Mouse (Mus musculus): ENCODE results near the gene Gulp1. TPM values are rescaled to one million over a fixed set of nuclear protein-coding genes. Genes with fewer than 3 reads are reported as not detected.

Gulp1 gene
- polyA plus RNA-seq (2016; fragmentation: Nextera tagmentation; extraction: Ambion mirVana), result 20.8 and 21.5 TPM in 2 replicates

GRCm38 (mm10) chr1:44551461-44552370, at the start of gene Gulp1:
TSS of gene Gulp1 (plus strand) at chr1:44551511.
- Histone ChIP-seq H3K27ac (ENCODE audit: poor library complexity, severe bottlenecking) (peak within 1 kb of the TSS; percentile 90), H3K27me3 (replicated peaks) (no peaks in the 10 kb centered on the region), H3K4me1 (replicated peaks) (peaks cover 21% of the 10 kb centered on the region), H3K4me2 (peak within 1 kb of the TSS; percentile 73), H3K36me3 (no peaks in the 10 kb centered on the region), H3K9me3 (replicated peaks) (no peaks in the 10 kb centered on the region), H3K4me3 (peak within 1 kb of the TSS; percentile 73), H3K9ac (peak within 1 kb of the TSS; percentile 83)
- 0% methylated on average over 55 of the region's 55 CpGs for WGBS
- peak; percentile 83 for ATAC-seq (ENCODE audit: insufficient number of reproducible peaks, low FRiP score)

DNA sequence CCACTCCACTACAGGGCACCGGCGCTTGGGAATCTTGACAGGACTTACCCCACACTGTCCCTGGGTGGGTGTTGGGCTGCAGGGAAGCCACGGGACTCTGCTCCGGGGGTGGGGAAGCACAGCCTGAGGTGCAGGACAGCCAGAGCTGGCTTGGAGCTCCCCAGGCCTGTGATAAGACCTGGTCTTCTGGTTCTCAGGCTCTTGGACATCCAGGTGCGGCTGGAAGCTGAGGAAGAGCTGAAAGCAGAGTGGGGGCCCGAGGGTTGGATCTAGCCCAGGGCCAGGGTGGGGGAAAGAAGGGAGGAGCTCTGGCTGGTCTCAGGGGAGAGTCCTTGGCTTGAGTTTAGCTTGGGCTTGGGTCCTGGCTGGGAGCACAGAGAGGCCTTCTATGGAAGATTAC, 1.1 kb upstream of the Gulp1 start:
- 62% methylated on average over 6 of the region's 6 CpGs for WGBS
- Histone ChIP-seq H3K9ac (no peak overlapping the region), H3K4me3 (no peak overlapping the region), H3K27me3 (replicated peaks) (no peaks in the 10 kb centered on the region), H3K36me3 (no peaks in the 10 kb centered on the region), H3K4me2 (no peak overlapping the region), H3K9me3 (replicated peaks) (no peaks in the 10 kb centered on the region), H3K4me1 (replicated peaks) (peaks cover 21% of the 10 kb centered on the region), H3K27ac (ENCODE audit: poor library complexity, severe bottlenecking) (no peak overlapping the region)
- no peak for ATAC-seq (ENCODE audit: insufficient number of reproducible peaks, low FRiP score)

GRCm38 (mm10) chr1:44552371-44552841, 1.1 kb downstream of the Gulp1 start:
- Histone ChIP-seq H3K9ac (peak overlapping the region; percentile 83), H3K36me3 (no peaks in the 10 kb centered on the region), H3K27me3 (replicated peaks) (no peaks in the 10 kb centered on the region), H3K27ac (ENCODE audit: poor library complexity, severe bottlenecking) (peak overlapping the region; percentile 90), H3K4me3 (peak overlapping the region; percentile 73), H3K4me2 (peak overlapping the region; percentile 73), H3K4me1 (replicated peaks) (peaks cover 21% of the 10 kb centered on the region), H3K9me3 (replicated peaks) (no peaks in the 10 kb centered on the region)
- ATAC-seq (ENCODE audit: insufficient number of reproducible peaks, low FRiP score), result peak; percentile 80
- WGBS, result 10% methylated on average over 15 of the region's 15 CpGs

- Histone ChIP-seq H3K27ac (ENCODE audit: poor library complexity, severe bottlenecking) (peak overlapping the region; percentile 90), H3K9me3 (replicated peaks) (no peaks in the 10 kb centered on the region), H3K36me3 (no peaks in the 10 kb centered on the region), H3K4me3 (peak overlapping the region; percentile 73), H3K9ac (no peak overlapping the region), H3K27me3 (replicated peaks) (no peaks in the 10 kb centered on the region), H3K4me1 (replicated peaks) (peaks cover 21% of the 10 kb centered on the region), H3K4me2 (peak overlapping the region; percentile 73)
- 36% methylated on average over 6 of the region's 6 CpGs for WGBS
- ATAC-seq (ENCODE audit: insufficient number of reproducible peaks, low FRiP score), result no peak
Measured at GRCm38 (mm10) chr1:44553166-44553898, 2.0 kb downstream of the Gulp1 start.

GRCm38 (mm10) chr1:44567431-44567830, 16.1 kb downstream of the Gulp1 start:
- Histone ChIP-seq H3K4me2 (no peak overlapping the region), H3K9me3 (replicated peaks) (no peaks in the 10 kb centered on the region), H3K4me3 (no peak overlapping the region), H3K27me3 (replicated peaks) (no peaks in the 10 kb centered on the region), H3K9ac (no peak overlapping the region), H3K4me1 (replicated peaks) (no peaks in the 10 kb centered on the region), H3K27ac (ENCODE audit: poor library complexity, severe bottlenecking) (no peak overlapping the region), H3K36me3 (no peaks in the 10 kb centered on the region)
- no peak for ATAC-seq (ENCODE audit: insufficient number of reproducible peaks, low FRiP score)
- WGBS, result 82% methylated on average over 4 of the region's 4 CpGs

- no peak overlapping the region for H3K4me2 ChIP-seq
- 74% methylated on average over 2 of the region's 2 CpGs for WGBS
- no peak for ATAC-seq (ENCODE audit: insufficient number of reproducible peaks, low FRiP score)
Measured at GRCm38 (mm10) chr1:44568296-44568695, 17.0 kb downstream of the Gulp1 start.

DNA sequence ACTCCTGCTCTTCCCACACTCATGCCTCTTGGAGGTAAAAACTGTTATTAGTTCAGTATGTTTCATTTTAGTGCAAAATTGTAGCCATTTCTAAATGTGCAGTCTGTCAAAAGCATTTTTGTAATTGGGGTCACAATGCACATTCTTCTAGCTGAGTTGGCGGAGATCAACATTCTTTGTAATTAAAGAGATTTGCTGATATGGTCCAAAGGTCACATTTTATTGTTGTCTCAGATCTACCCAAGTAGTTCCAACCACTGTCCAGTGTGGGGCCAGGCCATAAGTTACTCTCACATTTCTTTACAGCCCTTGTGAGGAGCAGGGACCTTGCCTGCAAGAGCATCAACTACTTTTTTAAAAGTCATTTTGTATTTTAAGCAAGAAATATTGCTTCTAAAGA, 24.7 kb downstream of the Gulp1 start:
- H3K4me1 ChIP-seq (replicated peaks), result no peaks in the 10 kb centered on the region
- H3K9me3 ChIP-seq (replicated peaks), result no peaks in the 10 kb centered on the region
- no peak overlapping the region for H3K4me2 ChIP-seq
- WGBS, result 80% methylated on average over 1 of the region's 1 CpGs
- no peaks in the 10 kb centered on the region for H3K36me3 ChIP-seq
- no peak overlapping the region for H3K9ac ChIP-seq
- no peak overlapping the region for H3K27ac ChIP-seq (ENCODE audit: poor library complexity, severe bottlenecking)
- H3K27me3 ChIP-seq (replicated peaks), result no peaks in the 10 kb centered on the region
- no peak for ATAC-seq (ENCODE audit: insufficient number of reproducible peaks, low FRiP score)
- H3K4me3 ChIP-seq, result no peak overlapping the region

More at GRCm38 (mm10) chr1:44568296-44568695, 17.0 kb downstream of the Gulp1 start:
- H3K9me3 ChIP-seq (replicated peaks), result no peaks in the 10 kb centered on the region
- H3K9ac ChIP-seq, result no peak overlapping the region
- H3K27me3 ChIP-seq (replicated peaks), result no peaks in the 10 kb centered on the region
- H3K4me3 ChIP-seq, result no peak overlapping the region
- H3K27ac ChIP-seq (ENCODE audit: poor library complexity, severe bottlenecking), result no peak overlapping the region
- H3K4me1 ChIP-seq (replicated peaks), result no peaks in the 10 kb centered on the region
- no peaks in the 10 kb centered on the region for H3K36me3 ChIP-seq

- no peaks in the 10 kb centered on the region for H3K36me3 ChIP-seq
- H3K27ac ChIP-seq (ENCODE audit: poor library complexity, severe bottlenecking), result no peak overlapping the region
- H3K9ac ChIP-seq, result no peak overlapping the region
- no peaks in the 10 kb centered on the region for H3K9me3 ChIP-seq (replicated peaks)
- no peak for ATAC-seq (ENCODE audit: insufficient number of reproducible peaks, low FRiP score)
- H3K4me1 ChIP-seq (replicated peaks), result no peaks in the 10 kb centered on the region
- H3K27me3 ChIP-seq (replicated peaks), result no peaks in the 10 kb centered on the region
- WGBS, result 58% methylated on average over 2 of the region's 2 CpGs
- no peak overlapping the region for H3K4me2 ChIP-seq
- H3K4me3 ChIP-seq, result no peak overlapping the region
Measured at GRCm38 (mm10) chr1:44576610-44577009, 25.3 kb downstream of the Gulp1 start.

GRCm38 (mm10) chr1:44580390-44580789, 29.1 kb downstream of the Gulp1 start:
- WGBS, result 80% methylated on average over 3 of the region's 3 CpGs
- Histone ChIP-seq H3K9ac (no peak overlapping the region), H3K9me3 (replicated peaks) (no peaks in the 10 kb centered on the region), H3K36me3 (no peaks in the 10 kb centered on the region), H3K27me3 (replicated peaks) (no peaks in the 10 kb centered on the region), H3K27ac (ENCODE audit: poor library complexity, severe bottlenecking) (no peak overlapping the region), H3K4me1 (replicated peaks) (peaks cover 11% of the 10 kb centered on the region), H3K4me3 (no peak overlapping the region), H3K4me2 (no peak overlapping the region)
- ATAC-seq (ENCODE audit: insufficient number of reproducible peaks, low FRiP score), result no peak

DNA sequence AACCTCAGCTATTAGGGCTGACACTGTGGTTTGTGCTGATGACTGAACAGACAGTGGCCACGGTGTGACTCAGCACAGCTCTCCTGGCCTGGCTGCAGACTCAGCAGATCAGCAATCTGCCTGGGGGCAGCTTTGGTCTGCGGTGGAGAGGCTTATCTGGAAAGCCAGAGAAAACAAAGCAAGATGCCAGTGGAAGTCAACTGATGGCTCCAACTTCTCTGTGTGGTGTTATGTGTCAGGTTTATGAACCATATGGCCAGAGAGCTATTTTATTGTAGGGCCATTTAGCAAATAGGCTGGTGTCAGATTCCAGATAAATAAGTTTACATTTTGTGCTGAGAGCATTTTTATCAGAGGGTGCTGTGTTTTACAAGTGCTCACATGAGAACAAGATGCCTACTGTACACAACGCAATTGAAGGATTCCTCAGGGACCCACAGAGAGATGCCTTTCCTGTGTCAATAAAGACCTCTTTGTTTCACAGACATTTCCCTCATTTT, 33.6 kb downstream of the Gulp1 start:
- H3K9me3 ChIP-seq (replicated peaks), result no peaks in the 10 kb centered on the region
- peak overlapping the region; percentile 23 for H3K27ac ChIP-seq (ENCODE audit: poor library complexity, severe bottlenecking)
- H3K4me2 ChIP-seq, result no peak overlapping the region
- no peak overlapping the region for H3K4me3 ChIP-seq
- ATAC-seq (ENCODE audit: insufficient number of reproducible peaks, low FRiP score), result peak; percentile 84
- under 1% methylated on average over 3 of the region's 3 CpGs for WGBS
- peaks cover 11% of the 10 kb centered on the region for H3K4me1 ChIP-seq (replicated peaks)
- no peak overlapping the region for H3K9ac ChIP-seq
- H3K27me3 ChIP-seq (replicated peaks), result no peaks in the 10 kb centered on the region
- no peaks in the 10 kb centered on the region for H3K36me3 ChIP-seq

DNA sequence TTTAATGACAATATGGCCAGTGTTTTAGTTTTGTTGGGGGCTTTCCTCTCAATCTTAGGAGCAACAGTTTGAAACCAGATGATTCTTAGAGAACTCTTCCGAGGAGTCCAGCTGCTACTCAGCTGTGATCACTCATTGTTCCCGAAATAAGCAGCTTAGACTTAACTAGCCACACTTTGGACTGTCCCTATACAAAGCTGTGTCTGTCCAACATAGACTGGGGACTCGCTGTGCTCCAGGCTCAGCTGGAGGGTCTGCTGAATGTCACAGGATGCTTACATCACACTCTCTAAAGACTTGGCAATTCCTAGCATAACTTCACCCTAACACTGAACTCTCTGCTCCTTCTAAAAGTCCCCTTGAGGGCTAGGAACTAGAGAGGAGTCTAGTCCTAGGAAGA, 40.4 kb downstream of the Gulp1 start:
- no peaks in the 10 kb centered on the region for H3K27me3 ChIP-seq (replicated peaks)
- H3K9ac ChIP-seq, result no peak overlapping the region
- no peaks in the 10 kb centered on the region for H3K9me3 ChIP-seq (replicated peaks)
- no peak overlapping the region for H3K4me3 ChIP-seq
- ATAC-seq (ENCODE audit: insufficient number of reproducible peaks, low FRiP score), result no peak
- peaks cover 7% of the 10 kb centered on the region; the same call in 1 of the 2 replicates for H3K4me1 ChIP-seq (replicated peaks)
- peak overlapping the region; percentile 21; the same call in 1 of the 2 replicates for H3K4me2 ChIP-seq
- peak overlapping the region; percentile 70 for H3K27ac ChIP-seq (ENCODE audit: poor library complexity, severe bottlenecking)
- 16% methylated on average over 3 of the region's 3 CpGs for WGBS
- no peaks in the 10 kb centered on the region for H3K36me3 ChIP-seq

Measured in heart, embryonic 12.5 days (tissue).